In the genomic region with DNA sequence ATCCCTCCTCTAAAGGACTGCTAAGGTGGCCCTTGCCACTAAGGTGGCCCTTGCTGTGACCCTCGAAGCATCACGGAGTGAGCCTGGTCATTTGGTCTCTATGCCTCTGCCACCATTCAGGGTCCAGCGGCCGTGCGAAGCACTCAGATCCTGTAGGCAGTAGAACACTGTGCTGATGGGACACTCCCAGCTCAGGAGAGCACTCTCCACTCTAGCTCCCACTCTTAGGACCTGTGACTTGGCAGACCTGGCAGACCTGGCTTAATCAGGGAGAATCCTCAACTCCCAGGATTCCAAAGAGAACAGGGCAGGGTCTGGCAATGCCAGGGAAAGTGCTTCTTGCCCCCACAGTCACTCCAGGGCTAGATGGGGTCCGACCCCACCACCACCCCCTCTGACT, we compare ENCODE assay signal across 24 mouse cellular contexts. TPM values are rescaled to one million over a fixed set of nuclear protein-coding genes. Genes with fewer than 3 reads are reported as not detected.
"Had no signal": no experiment of that assay in that cellular context is flagged by ENCODE, and none has a peak within 500 bp of the region (broad histone marks: within the 10 kb centered on the region; RNA-seq: fewer than 3 reads in every experiment).

No protein-coding gene starts in this region.

- H3K36me3 ChIP-seq: hindbrain, embryonic 10.5 days; hindbrain, embryonic 12.5 days; intestine, embryonic 15.5 days; limb, embryonic 10.5 days; limb, embryonic 12.5 days; liver, embryonic 13.5 days; liver, embryonic 15.5 days had no signal

- DNase-seq: gastrocnemius, adult 2 months; gastrocnemius, postnatal 10 days; gastrocnemius, postnatal 25 days; heart, postnatal 4 days; kidney, adult 18-20 months; kidney, adult 8-10 months; kidney, postnatal 10 days; kidney, postnatal 25 days; kidney, postnatal 4 days; liver; liver, embryonic 13.5 days had no signal

- H3K9me3 ChIP-seq: hindbrain, embryonic 10.5 days; hindbrain, embryonic 12.5 days; intestine, embryonic 15.5 days; limb, embryonic 10.5 days; limb, embryonic 12.5 days; liver, embryonic 13.5 days; liver, embryonic 15.5 days had no signal

- H3K4me1 ChIP-seq: liver, embryonic 15.5 days had no signal

- H3K27me3 ChIP-seq: hindbrain, embryonic 12.5 days; intestine, embryonic 15.5 days; liver, embryonic 13.5 days; liver, embryonic 15.5 days had no signal

- ATAC-seq: hindbrain, embryonic 16.5 days; inflammation-experienced regulatory T-cells, adult 6 months; intestine, embryonic 15.5 days; intestine, postnatal 0 days had no signal

- H3K4me2 ChIP-seq: hindbrain, embryonic 12.5 days; hindbrain, embryonic 14.5 days; limb, embryonic 12.5 days; liver, embryonic 11.5 days; liver, embryonic 13.5 days; liver, embryonic 15.5 days had no signal

- H3K4me3 ChIP-seq: gastrocnemius, adult 2 months; hindbrain, embryonic 10.5 days; hindbrain, embryonic 12.5 days; intestine, embryonic 15.5 days; layer of hippocampus, adult 2 months; left cerebral cortex, adult 2 months; limb, embryonic 10.5 days; limb, embryonic 12.5 days; liver, embryonic 13.5 days; liver, embryonic 15.5 days had no signal

- H3K9ac ChIP-seq: hindbrain, embryonic 12.5 days; hindbrain, embryonic 14.5 days; intestine, embryonic 15.5 days; limb, embryonic 12.5 days; liver, embryonic 13.5 days; liver, embryonic 15.5 days had no signal

- H3K27ac ChIP-seq: gastrocnemius, adult 2 months; hindbrain, embryonic 10.5 days; hindbrain, embryonic 12.5 days; hindbrain, embryonic 14.5 days; layer of hippocampus, adult 2 months; left cerebral cortex, adult 2 months; limb, embryonic 10.5 days; limb, embryonic 12.5 days; liver, embryonic 13.5 days; liver, embryonic 15.5 days had no signal

RNA-seq across cellular contexts. Expression of a gene that starts 58.0 kb away (rescaled TPM):
- total RNA-seq: gastrocnemius, adult 2 months had no signal
